Mouse (Mus musculus) testis, adult 2 months (tissue): ENCODE data around the gene Mcf2l. TPM values are rescaled to one million over a fixed set of nuclear protein-coding genes. Genes with fewer than 3 reads are reported as not detected.

ENCODE experiments used
- H3K27ac ChIP-seq: fragments of 200-500 bp; 2 replicates; pipeline ENCODE4 v1.5.1; 2012; ENCODE audit warnings: low read depth, low read length; ENCODE audit not compliant: control insufficient read depth, insufficient read depth
- H3K27me3 ChIP-seq: fragments of 200-500 bp; 2 replicates; pipeline ENCODE4 v1.6.1; 2012; ENCODE audit warnings: mild to moderate bottlenecking, low read length, moderate library complexity; ENCODE audit not compliant: control insufficient read depth, insufficient read depth
- H3K36me3 ChIP-seq: fragments of 200-500 bp; 2 replicates; pipeline ENCODE4 v1.6.1; 2012; ENCODE audit warnings: mild to moderate bottlenecking, low read length; ENCODE audit not compliant: control insufficient read depth, insufficient read depth
- H3K4me1 ChIP-seq: fragments of 200-500 bp; 2 replicates; pipeline ENCODE4 v1.6.1; 2012; ENCODE audit warnings: low read length; ENCODE audit not compliant: control insufficient read depth, insufficient read depth
- H3K4me3 ChIP-seq: fragments of 200-500 bp; 2 replicates; pipeline ENCODE4 v1.5.1; 2012; ENCODE audit warnings: low read depth, mild to moderate bottlenecking, low read length, moderate library complexity, mixed read lengths; ENCODE audit not compliant: control insufficient read depth
- CTCF ChIP-seq: fragments of 200-500 bp; IDR thresholded peaks from 2 replicates; pipeline ENCODE4 v1.5.1; 2012; ENCODE audit warnings: low read depth, mild to moderate bottlenecking, inconsistent platforms, low read length, moderate library complexity; ENCODE audit not compliant: control insufficient read depth, insufficient read depth, insufficient replicate concordance
- POLR2A ChIP-seq: fragments of 200-500 bp; IDR thresholded peaks from 2 replicates; pipeline ENCODE4 v1.6.1; 2012; ENCODE audit warnings: low read depth, mild to moderate bottlenecking, inconsistent platforms, low read length, moderate library complexity; ENCODE audit not compliant: control insufficient read depth
- polyA plus RNA-seq: library from polyadenylated mRNA; depleted of rRNA; stranded (reverse); fragments of >200 nt; gene quantifications from 2 replicates; pipeline ENCODE4 v1.2.3, GENCODE M21; 2012

The Mcf2l gene
- polyA plus RNA-seq, 1 experiment = 8.9 TPM

DNA sequence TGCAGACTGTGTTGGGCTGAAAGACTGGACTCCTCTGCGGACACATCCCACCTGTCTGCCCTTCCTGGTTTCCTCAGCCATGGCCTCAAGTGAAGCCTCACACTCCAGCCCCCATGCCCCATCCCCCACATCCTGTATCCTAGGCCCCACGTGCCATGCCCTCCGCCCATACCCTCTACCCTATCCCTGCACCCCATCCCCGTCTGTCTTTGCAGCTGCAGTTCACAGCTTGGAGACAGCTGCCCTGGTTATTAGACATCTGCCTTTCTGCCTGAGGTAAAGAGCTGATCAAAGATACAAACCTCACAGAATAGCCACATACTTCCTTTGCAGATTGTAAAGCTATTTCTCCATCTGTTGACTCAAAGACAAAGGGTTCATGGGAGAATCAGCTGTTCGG is 83.3 kb downstream of the Mcf2l start:
- H3K36me3 ChIP-seq = no peaks in the 10 kb centered on the region
- H3K27me3 ChIP-seq = no peaks in the 10 kb centered on the region
- no peaks in the 10 kb centered on the region for H3K4me1 ChIP-seq
- H3K27ac ChIP-seq = no peak overlapping the region
- TF ChIP-seq POLR2A = no peak
- TF ChIP-seq CTCF = no peak
- H3K4me3 ChIP-seq = no peak overlapping the region

DNA sequence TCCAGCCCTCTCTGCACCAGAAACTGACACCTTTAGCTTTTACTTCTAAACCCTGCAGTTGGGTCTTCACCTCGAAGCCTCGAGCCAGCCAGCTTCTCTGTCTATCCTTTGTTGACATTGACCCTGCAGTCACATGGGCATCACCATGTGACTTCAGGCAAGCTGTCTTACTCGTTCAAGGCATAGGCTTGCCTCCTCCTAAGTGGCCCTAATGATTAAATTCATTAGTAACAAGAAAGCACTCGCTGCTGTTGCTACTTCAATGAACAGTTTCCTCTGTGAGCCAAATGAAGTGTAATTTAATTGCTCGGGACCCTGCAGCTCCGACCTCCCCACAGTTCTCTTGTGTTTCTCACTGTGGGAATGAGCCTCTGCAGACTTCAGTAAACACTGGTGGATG is 83.8 kb downstream of the Mcf2l start:
- Histone ChIP-seq H3K4me1 (no peaks in the 10 kb centered on the region), H3K4me3 (no peak overlapping the region), H3K36me3 (no peaks in the 10 kb centered on the region), H3K27ac (no peak overlapping the region), H3K27me3 (no peaks in the 10 kb centered on the region)
- no peak for TF ChIP-seq CTCF
- no peak for TF ChIP-seq POLR2A

DNA sequence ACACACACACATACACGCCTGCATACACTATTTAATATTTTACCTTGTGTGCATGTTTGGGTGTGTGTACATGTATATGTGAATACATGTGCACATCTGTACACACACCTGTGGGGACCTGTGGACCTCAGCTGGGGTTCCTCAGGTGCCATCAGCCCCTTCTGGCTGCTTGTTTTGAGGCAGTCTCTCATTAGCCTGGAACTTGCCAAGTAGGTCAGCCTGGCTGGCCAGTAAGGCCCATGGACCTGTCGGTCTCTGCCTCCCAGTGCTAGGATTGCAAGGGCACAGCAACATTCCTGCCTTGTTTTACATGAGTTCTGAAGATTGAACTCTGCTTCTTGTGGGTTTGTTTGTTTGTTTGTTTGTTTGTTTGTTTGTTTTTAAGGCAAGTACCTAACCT is 87.0 kb downstream of the Mcf2l start:
- H3K27ac ChIP-seq = no peak overlapping the region
- no peaks in the 10 kb centered on the region for H3K36me3 ChIP-seq
- no peaks in the 10 kb centered on the region for H3K27me3 ChIP-seq
- no peaks in the 10 kb centered on the region for H3K4me1 ChIP-seq
- H3K4me3 ChIP-seq = no peak overlapping the region
- TF ChIP-seq CTCF (no peak), POLR2A (no peak)

DNA sequence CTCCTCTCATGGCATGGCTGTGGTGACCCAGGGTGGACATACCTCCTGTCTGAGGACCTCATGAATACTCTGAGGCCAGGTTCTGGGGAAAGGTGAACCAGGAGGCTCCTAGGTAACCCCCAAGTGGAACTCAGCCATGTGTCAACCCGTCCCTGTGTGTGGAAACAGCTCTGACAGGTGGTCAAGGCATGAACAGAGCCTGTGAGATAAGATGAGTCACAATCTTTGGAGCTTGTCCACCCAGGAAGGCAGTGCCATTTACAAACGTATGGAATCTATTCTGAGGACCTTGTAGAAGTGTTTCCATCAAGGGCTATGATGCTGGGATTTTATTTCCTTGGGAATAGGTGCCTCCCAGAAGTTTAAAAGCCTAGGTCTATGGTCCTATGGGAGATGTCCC is 87.6 kb downstream of the Mcf2l start:
- no peak overlapping the region for H3K27ac ChIP-seq
- no peaks in the 10 kb centered on the region for H3K27me3 ChIP-seq
- TF ChIP-seq POLR2A = no peak
- TF ChIP-seq CTCF = no peak
- H3K36me3 ChIP-seq = no peaks in the 10 kb centered on the region
- H3K4me3 ChIP-seq = no peak overlapping the region
- no peaks in the 10 kb centered on the region for H3K4me1 ChIP-seq

DNA sequence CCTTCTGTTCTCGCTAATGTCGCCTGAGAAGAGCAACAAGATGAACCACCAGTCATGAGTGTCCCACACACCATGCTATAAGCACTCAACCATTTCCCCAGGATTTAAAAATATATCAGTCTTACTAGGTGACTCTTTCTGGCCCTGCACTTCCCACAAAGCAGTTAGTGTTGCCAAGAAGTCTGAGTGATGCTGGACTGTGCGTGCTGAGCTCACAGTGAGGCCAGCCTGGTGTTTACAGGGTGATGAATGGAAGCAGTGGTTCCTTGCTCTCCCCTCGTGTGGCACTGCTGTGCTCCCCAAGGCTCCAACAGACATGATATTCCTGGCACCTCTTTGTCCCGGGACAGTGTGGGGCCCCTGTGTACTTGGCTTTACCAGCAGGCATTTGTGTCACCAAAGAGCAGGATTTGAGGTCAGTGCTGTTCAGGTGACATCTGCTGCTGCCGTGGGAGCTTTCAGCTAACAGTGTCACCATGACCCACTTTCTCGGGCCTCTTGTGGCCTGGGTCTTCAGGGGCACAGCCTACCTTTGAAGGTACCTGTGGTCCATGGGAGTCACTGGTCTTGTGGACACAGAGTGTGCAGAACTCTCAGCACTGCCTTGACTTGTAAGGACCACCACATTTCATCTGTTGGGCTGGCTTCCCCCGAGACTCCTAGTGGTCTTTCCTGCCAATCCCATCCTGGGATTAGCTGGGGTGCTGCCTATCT is 88.4 kb downstream of the Mcf2l start:
- Histone ChIP-seq H3K27me3 (no peaks in the 10 kb centered on the region), H3K27ac (no peak overlapping the region), H3K4me1 (no peaks in the 10 kb centered on the region), H3K36me3 (no peaks in the 10 kb centered on the region), H3K4me3 (no peak overlapping the region)
- TF ChIP-seq POLR2A = no peak
- TF ChIP-seq CTCF = no peak

DNA sequence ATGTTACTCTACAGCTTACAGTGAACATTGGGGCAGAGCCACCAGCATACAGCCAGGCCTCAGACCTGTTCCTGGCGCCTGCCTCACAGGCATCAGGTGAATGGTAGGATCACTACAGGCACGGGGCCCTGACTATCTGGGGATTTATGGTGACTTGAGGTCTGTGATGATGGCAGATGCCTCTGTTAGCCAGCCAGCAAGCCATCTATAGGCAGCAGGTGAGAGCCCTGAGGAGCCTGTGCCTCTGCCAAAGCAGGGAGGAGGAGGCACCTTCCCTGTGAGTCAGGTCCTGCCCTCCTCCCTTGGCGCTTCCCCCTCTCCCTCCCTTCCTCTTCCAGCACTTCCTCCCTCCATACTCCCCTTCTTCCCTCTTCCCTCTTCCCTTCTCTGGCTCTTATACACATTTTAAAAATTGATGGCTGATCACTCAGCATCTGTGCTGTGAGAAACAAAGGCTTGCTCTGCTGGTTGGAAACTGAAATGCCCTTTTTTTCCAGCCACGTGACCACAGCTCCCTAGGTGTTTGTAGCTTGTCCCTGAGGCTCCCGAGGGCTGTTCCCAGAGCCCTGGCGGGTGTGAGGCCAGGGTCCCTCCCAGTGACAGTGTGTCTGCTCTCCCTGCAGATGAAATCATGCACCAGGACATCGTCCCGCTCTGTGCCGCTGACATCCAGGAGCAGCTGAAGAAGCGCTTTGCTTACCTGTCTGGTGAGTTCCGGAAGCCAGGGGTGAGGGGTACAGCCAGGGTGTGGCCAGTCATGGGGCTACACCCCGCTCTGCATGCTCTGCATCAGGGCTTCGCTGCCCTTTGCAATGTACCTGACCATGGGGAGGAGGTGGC is 89.2 kb downstream of the Mcf2l start:
- Histone ChIP-seq H3K27me3 (no peaks in the 10 kb centered on the region), H3K4me3 (no peak overlapping the region), H3K27ac (no peak overlapping the region), H3K4me1 (no peaks in the 10 kb centered on the region), H3K36me3 (no peaks in the 10 kb centered on the region)
- TF ChIP-seq POLR2A (no peak), CTCF (no peak)

DNA sequence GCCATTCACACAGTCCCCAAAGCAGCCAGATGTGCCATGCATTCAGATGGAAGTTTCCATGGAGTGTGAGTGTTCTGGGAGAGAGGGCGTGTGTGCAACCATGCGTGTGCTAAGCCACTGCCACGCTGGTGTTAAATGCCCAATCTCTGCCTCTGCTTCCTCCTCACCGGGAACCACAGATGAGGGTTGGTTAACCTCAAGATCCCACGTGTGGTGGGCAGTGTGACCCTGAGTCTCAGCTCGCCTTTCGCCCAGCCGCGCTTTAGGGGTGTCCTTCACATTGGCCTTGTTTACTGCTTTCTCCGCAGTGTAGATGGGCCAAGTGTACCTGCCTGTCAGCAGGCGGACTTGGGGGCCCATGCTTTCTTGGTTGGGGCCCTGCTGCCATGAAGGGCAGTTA is 102.7 kb downstream of the Mcf2l start:
- no peak for TF ChIP-seq POLR2A
- no peak for TF ChIP-seq CTCF
- no peak overlapping the region for H3K4me3 ChIP-seq
- H3K27ac ChIP-seq = no peak overlapping the region
- H3K27me3 ChIP-seq = no peaks in the 10 kb centered on the region
- peaks cover 6% of the 10 kb centered on the region for H3K4me1 ChIP-seq
- H3K36me3 ChIP-seq = no peaks in the 10 kb centered on the region

DNA sequence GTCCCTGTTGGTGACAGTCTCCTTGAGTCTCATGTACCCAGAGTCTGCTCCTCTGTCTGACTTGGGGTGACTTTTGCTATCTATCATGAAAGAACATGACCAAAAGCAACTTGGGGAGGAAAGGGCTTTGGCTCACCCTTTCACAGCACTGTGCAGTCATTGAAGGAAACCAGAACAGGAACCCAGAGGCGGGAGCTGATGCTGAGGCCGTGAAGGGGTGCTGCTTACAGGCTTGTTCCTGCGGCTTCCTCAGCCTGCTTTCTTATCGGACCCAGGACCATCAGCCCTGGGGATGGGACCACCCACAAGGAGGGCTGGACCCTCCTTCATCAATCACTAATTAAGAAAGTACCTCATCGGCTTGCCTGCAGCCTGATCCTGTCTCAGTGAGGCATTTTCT is 103.1 kb downstream of the Mcf2l start:
- H3K27me3 ChIP-seq = no peaks in the 10 kb centered on the region
- no peak for TF ChIP-seq POLR2A
- TF ChIP-seq CTCF = no peak
- H3K36me3 ChIP-seq = no peaks in the 10 kb centered on the region
- no peak overlapping the region for H3K27ac ChIP-seq
- H3K4me3 ChIP-seq = no peak overlapping the region
- H3K4me1 ChIP-seq = peaks cover 6% of the 10 kb centered on the region
